Mouse (Mus musculus) midbrain, embryonic 14.5 days (tissue): ENCODE data around the gene Lztr1. TPM values are rescaled to one million over a fixed set of nuclear protein-coding genes. Genes with fewer than 3 reads are reported as not detected.

ENCODE experiments used
- ATAC-seq: fragments of 200-750 bp; cut with Nextera tagmentation; 2 replicates; pipeline ENCODE4 v1.8.0; 2017; ENCODE audit warnings: moderate number of reproducible peaks, moderate library complexity; ENCODE audit not compliant: low FRiP score, low TSS enrichment
- DNase-seq: peaks from one replicate; pipeline ENCODE4 v3.0.0-alpha.2; 2015
- H3K27ac ChIP-seq: fragments of 300-500 bp; sonication (generic); replicated peaks from 2 replicates; pipeline ENCODE4 v1.5.1; 2014; ENCODE audit warnings: mild to moderate bottlenecking, low read depth, low read length, moderate library complexity
- H3K27me3 ChIP-seq: fragments of 300-500 bp; sonication (generic); 2 replicates; pipeline ENCODE4 v1.6.1; 2014; ENCODE audit warnings: low read length, control low read depth, mixed read lengths; ENCODE audit not compliant: control insufficient read depth, insufficient read depth
- H3K36me3 ChIP-seq: fragments of 300-500 bp; sonication (generic); 2 replicates; pipeline ENCODE4 v1.6.1; 2014; ENCODE audit warnings: low read length, control low read depth; ENCODE audit not compliant: control insufficient read depth, insufficient read depth
- H3K4me1 ChIP-seq: fragments of 300-500 bp; sonication (generic); 2 replicates; pipeline ENCODE4 v1.6.1; 2014; ENCODE audit warnings: mild to moderate bottlenecking, antibody characterized with exemption, low read length, control low read depth; ENCODE audit not compliant: control insufficient read depth, insufficient read depth
- H3K4me2 ChIP-seq: fragments of 300-500 bp; sonication (generic); 2 replicates; pipeline ENCODE4 v1.6.1; 2014; ENCODE audit warnings: mild to moderate bottlenecking, low read length, moderate library complexity
- H3K4me3 ChIP-seq: fragments of 300-500 bp; sonication (generic); replicated peaks from 2 replicates; pipeline ENCODE4 v1.5.1; 2014; ENCODE audit warnings: low read depth, low read length
- H3K9ac ChIP-seq: fragments of 300-500 bp; sonication (generic); replicated peaks from 2 replicates; pipeline ENCODE4 v1.6.1; 2014; ENCODE audit warnings: mild to moderate bottlenecking, low read length, moderate library complexity
- H3K9me3 ChIP-seq: fragments of 300-500 bp; sonication (generic); 2 replicates; pipeline ENCODE4 v1.6.1; 2016; ENCODE audit warnings: low read length, control low read depth, mixed read lengths; ENCODE audit not compliant: control insufficient read depth
- whole genome bisulfite sequencing: fragments of 180-500 bp; shearing (Covaris S2); extraction: QIAGEN DNeasy Blood & Tissue Kit; methylation state at CpG from one replicate; pipeline ENCODE4 v1.1.7; 2014; 5-methylcytosine and 5-hydroxymethylcytosine counted together
- polyA plus RNA-seq: library from polyadenylated mRNA; unstranded; fragments of >200 nt; fragmentation: Nextera tagmentation; extraction: Ambion mirVana; gene quantifications from 2 replicates; pipeline ENCODE4 v1.2.1, GENCODE M21; 2014

Gene Lztr1
- polyA plus RNA-seq = 117 and 121 TPM in 2 replicates

DNA sequence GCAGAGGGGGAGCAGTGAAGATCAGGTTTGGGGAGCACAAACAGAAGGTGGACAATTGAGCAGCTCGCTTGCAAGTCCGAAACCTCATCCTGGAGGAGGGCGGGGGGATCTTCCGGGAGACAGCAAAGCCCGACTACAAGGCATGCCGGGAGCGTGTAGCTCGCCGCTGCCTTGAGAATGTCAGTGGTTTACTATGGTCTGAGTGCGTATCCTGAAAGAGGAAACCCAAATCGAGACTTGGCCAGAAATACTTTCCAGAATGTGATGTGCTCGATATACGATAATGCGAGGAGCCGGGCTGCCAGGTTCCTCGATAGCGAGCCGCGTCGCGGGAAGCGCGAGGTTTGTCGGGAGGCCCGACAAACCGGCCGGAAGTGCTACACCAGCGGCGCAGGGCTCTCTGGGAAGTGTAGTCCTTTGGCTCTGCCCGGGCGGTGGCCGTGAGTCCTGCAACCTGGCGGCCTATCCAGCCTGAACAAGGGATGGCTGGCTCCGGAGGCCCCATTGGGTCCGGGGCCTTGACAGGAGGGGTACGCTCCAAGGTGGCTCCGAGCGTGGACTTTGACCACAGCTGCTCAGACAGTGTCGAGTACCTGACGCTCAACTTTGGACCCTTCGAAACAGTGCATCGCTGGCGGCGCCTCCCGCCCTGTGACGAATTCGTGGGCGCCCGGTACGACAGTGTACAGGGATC is at the start of gene Lztr1:
Gene Lztr1 (plus strand): TSS at position 143 of the 694 bp plus-strand sequence.
- ATAC-seq = peak; percentile 96
- Histone ChIP-seq H3K4me1 (peaks cover 18% of the 10 kb centered on the region), H3K4me3 (peak within 1 kb of the TSS; percentile 83), H3K36me3 (peaks cover 24% of the 10 kb centered on the region), H3K27ac (peak within 1 kb of the TSS; percentile 92), H3K9ac (peak within 1 kb of the TSS; percentile 84), H3K9me3 (no peaks in the 10 kb centered on the region), H3K4me2 (peak within 1 kb of the TSS; percentile 85), H3K27me3 (no peaks in the 10 kb centered on the region)
- under 1% methylated on average over 50 of the region's 50 CpGs for WGBS
- DNase-seq = peak; percentile 96

DNA sequence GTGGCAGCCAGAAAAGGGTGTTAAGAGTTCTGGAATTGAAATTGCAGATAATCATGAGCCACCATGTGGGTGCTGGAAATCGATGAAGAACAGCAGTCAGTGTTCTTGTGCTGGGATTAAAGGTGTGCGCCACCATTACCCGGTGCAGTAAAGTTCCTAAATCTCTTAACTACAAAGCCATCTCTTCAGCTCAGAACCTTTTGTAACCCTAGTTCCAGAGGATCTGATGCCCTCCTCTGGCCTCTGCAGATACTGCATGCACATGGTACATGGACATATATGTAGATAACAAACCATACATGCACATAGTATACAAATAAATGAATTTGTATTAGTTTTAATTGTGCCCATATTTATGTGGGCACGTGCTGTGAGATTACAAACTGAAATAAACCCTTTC is 48.2 kb upstream of the Lztr1 start:
- H3K4me1 ChIP-seq = peaks cover 5% of the 10 kb centered on the region
- DNase-seq (no peak), ATAC-seq (no peak)
- H3K4me2 ChIP-seq = no peak overlapping the region
- H3K9ac ChIP-seq = no peak overlapping the region
- H3K4me3 ChIP-seq = no peak overlapping the region
- no peaks in the 10 kb centered on the region for H3K27me3 ChIP-seq
- 93% methylated on average over 4 of the region's 4 CpGs for WGBS
- H3K36me3 ChIP-seq = peaks cover 21% of the 10 kb centered on the region
- no peak overlapping the region for H3K27ac ChIP-seq
- no peaks in the 10 kb centered on the region for H3K9me3 ChIP-seq

DNA sequence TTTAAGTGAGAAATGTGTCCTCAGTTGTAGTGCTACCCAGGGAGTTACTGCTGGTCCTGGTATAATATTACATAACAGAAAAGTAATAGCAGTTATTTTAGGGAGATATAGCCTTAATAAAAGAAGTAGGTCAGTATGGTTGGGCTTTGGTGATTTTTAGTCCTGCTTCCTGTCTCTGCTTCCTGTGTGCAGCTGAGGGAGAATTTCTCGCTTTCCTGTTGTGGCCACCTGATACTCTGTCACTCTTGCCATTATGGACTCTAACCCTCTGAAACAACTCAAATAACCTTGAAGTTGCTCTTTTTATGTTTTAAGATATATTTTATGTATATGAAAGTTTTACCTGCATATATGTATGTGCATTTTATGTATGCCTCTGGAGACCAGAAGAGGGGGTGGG is 46.9 kb upstream of the Lztr1 start:
- no peak overlapping the region for H3K27ac ChIP-seq
- peaks cover 17% of the 10 kb centered on the region for H3K36me3 ChIP-seq
- DNase-seq (no peak), ATAC-seq (no peak)
- 91% methylated on average over 1 of the region's 1 CpGs for WGBS
- H3K27me3 ChIP-seq = no peaks in the 10 kb centered on the region
- no peaks in the 10 kb centered on the region for H3K9me3 ChIP-seq
- no peaks in the 10 kb centered on the region for H3K4me1 ChIP-seq
- no peak overlapping the region for H3K9ac ChIP-seq
- no peak overlapping the region for H3K4me3 ChIP-seq
- no peak overlapping the region for H3K4me2 ChIP-seq

DNA sequence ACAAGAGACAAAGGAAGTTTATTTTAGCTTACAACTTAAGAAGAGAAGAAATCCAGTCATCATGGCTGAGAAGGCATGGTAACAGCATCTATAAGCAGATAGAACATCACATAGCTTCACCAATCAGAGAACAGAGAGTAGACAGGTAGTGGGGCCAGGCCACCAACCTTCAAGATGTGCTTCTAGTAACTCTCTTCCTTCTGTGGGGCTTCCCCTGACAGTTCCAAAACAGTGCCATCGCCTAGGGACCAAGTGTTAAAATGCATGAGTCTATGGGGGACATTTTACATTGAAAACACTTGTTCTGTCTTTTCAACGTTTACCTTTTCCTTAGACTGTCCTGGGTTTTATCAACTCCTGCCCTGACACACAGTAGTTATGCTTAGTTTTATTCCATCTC is 45.3 kb upstream of the Lztr1 start:
- Histone ChIP-seq H3K4me3 (no peak overlapping the region), H3K36me3 (peaks cover 8% of the 10 kb centered on the region; the same call in 1 of the 2 replicates), H3K4me1 (no peaks in the 10 kb centered on the region), H3K27me3 (no peaks in the 10 kb centered on the region), H3K27ac (no peak overlapping the region), H3K9ac (no peak overlapping the region), H3K9me3 (no peaks in the 10 kb centered on the region), H3K4me2 (no peak overlapping the region)
- 85% methylated on average over 2 of the region's 2 CpGs for WGBS
- no peak for DNase-seq
- ATAC-seq = no peak

DNA sequence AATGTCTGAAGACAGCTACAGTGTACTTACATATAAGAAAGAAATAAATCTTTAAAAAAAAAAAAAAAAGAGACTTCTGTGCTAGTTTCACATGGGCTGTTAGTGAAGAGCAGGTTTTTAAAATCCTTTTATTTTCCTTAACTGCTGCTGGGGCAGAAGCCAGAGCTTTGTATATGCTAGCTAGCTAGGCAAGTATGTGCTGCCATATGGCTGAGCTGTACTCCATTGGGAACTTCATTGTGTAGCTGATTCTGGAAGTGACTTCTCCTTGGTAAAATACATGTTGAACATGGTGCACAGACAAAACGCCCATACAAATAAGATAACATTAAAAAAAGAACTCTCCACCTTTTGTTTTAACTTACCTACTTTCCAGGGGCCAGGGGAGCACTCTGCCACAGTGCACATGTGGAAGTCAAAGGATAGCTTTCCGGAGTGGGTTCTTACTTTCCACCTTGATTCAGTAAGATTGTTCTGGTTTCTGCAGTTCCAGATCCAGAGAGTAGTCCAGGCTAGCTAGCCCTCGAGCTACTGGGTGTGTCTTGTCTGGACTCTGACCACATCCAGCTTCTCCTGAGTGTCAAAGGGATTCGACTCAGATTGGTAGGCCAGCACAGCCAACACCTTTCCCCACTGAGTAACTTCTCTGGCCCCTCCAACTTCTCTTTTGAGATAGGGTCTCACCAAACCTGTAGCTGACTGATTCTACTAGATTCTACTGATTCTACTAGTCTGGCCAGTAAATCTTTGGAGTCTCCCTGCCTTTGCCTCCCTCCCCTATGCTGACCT is 41.4 kb upstream of the Lztr1 start:
- no peak overlapping the region for H3K27ac ChIP-seq
- ATAC-seq = no peak
- no peak overlapping the region for H3K4me2 ChIP-seq
- no peaks in the 10 kb centered on the region for H3K4me1 ChIP-seq
- peaks cover 20% of the 10 kb centered on the region for H3K36me3 ChIP-seq
- 90% methylated on average over 4 of the region's 4 CpGs for WGBS
- no peak overlapping the region for H3K4me3 ChIP-seq
- H3K9me3 ChIP-seq = no peaks in the 10 kb centered on the region
- no peaks in the 10 kb centered on the region for H3K27me3 ChIP-seq
- H3K9ac ChIP-seq = no peak overlapping the region
- DNase-seq = no peak

DNA sequence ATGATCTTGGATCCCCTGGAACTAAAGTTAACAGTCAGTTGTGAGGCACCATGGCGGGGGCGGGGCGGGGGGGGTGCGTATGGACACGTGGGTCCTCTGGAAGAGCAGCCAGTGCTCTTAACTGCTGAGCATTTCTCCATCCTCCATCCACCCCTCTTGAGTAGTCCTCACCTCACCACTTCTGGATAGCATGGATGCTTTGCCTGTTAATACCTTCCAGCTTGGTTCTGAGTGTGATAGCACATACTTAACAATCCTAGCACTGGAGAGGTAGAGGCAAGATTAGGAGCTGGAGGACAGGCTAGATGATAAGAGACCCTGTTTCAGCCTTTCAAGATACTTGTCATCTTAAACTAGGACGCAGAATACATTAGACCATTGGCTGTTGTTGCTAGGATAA is 36.0 kb upstream of the Lztr1 start:
- no peak overlapping the region for H3K4me3 ChIP-seq
- DNase-seq (no peak), ATAC-seq (no peak)
- no peaks in the 10 kb centered on the region for H3K27me3 ChIP-seq
- WGBS = 89% methylated on average over 6 of the region's 6 CpGs
- H3K9ac ChIP-seq = no peak overlapping the region
- no peaks in the 10 kb centered on the region for H3K4me1 ChIP-seq
- H3K27ac ChIP-seq = no peak overlapping the region
- no peaks in the 10 kb centered on the region for H3K9me3 ChIP-seq
- H3K4me2 ChIP-seq = no peak overlapping the region
- peaks cover 32% of the 10 kb centered on the region for H3K36me3 ChIP-seq

DNA sequence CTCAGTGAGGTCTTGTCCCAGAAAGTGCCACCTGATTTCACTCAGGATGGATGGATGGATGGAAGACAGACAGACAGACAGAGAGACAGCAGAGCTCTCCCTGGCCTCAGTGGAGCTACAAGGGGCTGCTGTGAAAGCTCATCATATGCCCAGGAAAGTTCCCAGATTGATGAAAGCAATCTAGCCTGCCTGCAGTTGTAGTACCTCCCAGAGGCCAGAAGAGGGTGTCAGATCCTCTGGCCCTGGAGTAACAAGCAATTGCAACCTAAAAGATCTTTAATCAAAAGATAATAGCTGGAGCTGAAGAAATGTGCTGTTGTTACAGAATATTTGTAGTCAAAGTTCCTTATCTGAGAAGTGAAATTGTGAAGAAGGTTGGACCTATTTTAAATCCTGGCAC is 34.4 kb upstream of the Lztr1 start:
- Histone ChIP-seq H3K9ac (no peak overlapping the region), H3K4me3 (no peak overlapping the region), H3K9me3 (no peaks in the 10 kb centered on the region), H3K36me3 (peaks cover 28% of the 10 kb centered on the region), H3K4me2 (no peak overlapping the region), H3K27me3 (no peaks in the 10 kb centered on the region), H3K27ac (no peak overlapping the region), H3K4me1 (no peaks in the 10 kb centered on the region)
- ATAC-seq (no peak), DNase-seq (peak; percentile 50)

DNA sequence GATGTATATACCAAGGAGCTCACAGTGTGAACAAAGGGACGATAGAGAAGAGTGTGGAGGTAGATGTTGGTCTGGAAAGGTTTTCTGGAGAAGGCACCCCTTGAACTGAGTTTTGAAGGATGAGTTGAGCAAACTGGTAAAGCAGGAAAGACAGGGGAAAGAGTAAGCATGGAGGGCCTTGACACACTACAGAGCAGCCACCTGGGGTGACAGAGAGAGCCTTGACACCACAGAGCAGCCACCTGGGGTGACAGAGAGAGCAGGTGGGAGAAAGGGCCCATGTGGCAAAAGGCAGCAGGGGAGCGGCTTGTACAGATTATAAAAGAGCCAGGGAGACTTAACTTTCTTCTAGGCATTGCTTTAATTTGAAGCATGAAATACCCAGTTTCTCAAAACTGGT is 33.7 kb upstream of the Lztr1 start:
- Histone ChIP-seq H3K4me2 (no peak overlapping the region), H3K9ac (no peak overlapping the region), H3K36me3 (peaks cover 22% of the 10 kb centered on the region), H3K4me3 (no peak overlapping the region), H3K9me3 (no peaks in the 10 kb centered on the region), H3K4me1 (no peaks in the 10 kb centered on the region), H3K27ac (no peak overlapping the region), H3K27me3 (no peaks in the 10 kb centered on the region)
- DNase-seq = no peak
- no peak for ATAC-seq
- WGBS = 94% methylated on average over 2 of the region's 2 CpGs

DNA sequence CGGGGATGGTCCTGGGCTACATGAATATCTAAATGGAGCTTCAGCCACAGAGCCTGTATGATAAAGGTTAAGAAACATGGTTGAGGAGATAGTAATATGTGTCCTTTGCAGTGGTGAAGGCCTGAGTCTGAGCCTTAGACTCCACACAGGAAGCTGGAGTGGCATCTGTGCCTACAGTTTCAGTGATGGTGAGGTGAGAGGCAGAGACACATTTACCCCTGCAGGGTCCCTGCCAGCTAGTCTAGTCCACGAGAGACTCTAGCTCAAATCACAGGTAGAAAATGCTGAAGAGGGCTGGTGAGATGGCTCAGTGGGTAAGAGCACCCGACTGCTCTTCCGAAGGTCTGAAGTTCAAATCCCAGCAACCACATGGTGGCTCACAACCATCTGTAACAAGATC is 33.2 kb upstream of the Lztr1 start:
- no peak overlapping the region for H3K27ac ChIP-seq
- no peak overlapping the region for H3K4me3 ChIP-seq
- H3K4me1 ChIP-seq = no peaks in the 10 kb centered on the region
- ATAC-seq (no peak), DNase-seq (no peak)
- no peak overlapping the region for H3K9ac ChIP-seq
- H3K9me3 ChIP-seq = no peaks in the 10 kb centered on the region
- WGBS = 97% methylated on average over 4 of the region's 4 CpGs
- no peak overlapping the region for H3K4me2 ChIP-seq
- peaks cover 17% of the 10 kb centered on the region for H3K36me3 ChIP-seq
- no peaks in the 10 kb centered on the region for H3K27me3 ChIP-seq
